Mouse (Mus musculus) limb, embryonic 14.5 days (tissue): Measurements from ENCODE around the gene Zfp263. TPM values are rescaled to one million over a fixed set of nuclear protein-coding genes. Genes with fewer than 3 reads are reported as not detected.

ENCODE experiments used
- ATAC-seq: fragments of 200-750 bp; cut with Nextera tagmentation; 2 replicates; pipeline ENCODE4 v1.8.0; 2017; ENCODE audit warnings: low read depth, moderate number of reproducible peaks, moderate TSS enrichment; ENCODE audit not compliant: low FRiP score
- DNase-seq: peaks from one replicate; pipeline ENCODE4 v3.0.0-alpha.2; 2015; ENCODE audit warnings: low spot score
- H3K27ac ChIP-seq: fragments of 300-500 bp; sonication (generic); replicated peaks from 2 replicates; pipeline ENCODE4 v1.5.1; 2014; ENCODE audit warnings: low read depth, mild to moderate bottlenecking, low read length, moderate library complexity, mixed read lengths
- H3K27me3 ChIP-seq: fragments of 300-500 bp; sonication (generic); 2 replicates; pipeline ENCODE4 v1.6.1; 2014; ENCODE audit warnings: low read length, mixed read lengths; ENCODE audit not compliant: control insufficient read depth, insufficient read depth
- H3K36me3 ChIP-seq: fragments of 300-500 bp; sonication (generic); 2 replicates; pipeline ENCODE4 v1.6.1; 2014; ENCODE audit warnings: mild to moderate bottlenecking, low read length, moderate library complexity, mixed read lengths; ENCODE audit not compliant: control insufficient read depth, insufficient read depth
- H3K4me1 ChIP-seq: fragments of 300-500 bp; sonication (generic); 2 replicates; pipeline ENCODE4 v1.6.1; 2014; ENCODE audit warnings: antibody characterized with exemption, low read length, mixed read lengths; ENCODE audit not compliant: control insufficient read depth, insufficient read depth
- H3K4me2 ChIP-seq: fragments of 300-500 bp; sonication (generic); replicated peaks from 2 replicates; pipeline ENCODE4 v1.6.1; 2014; ENCODE audit warnings: low read depth, mild to moderate bottlenecking, low read length, moderate library complexity; ENCODE audit not compliant: severe bottlenecking
- H3K4me3 ChIP-seq: fragments of 300-500 bp; sonication (generic); replicated peaks from 2 replicates; pipeline ENCODE4 v1.5.1; 2014; ENCODE audit warnings: low read length
- H3K9ac ChIP-seq: fragments of 300-500 bp; sonication (generic); 2 replicates; pipeline ENCODE4 v1.6.1; 2014; ENCODE audit warnings: mild to moderate bottlenecking, low read depth, low read length, moderate library complexity; ENCODE audit not compliant: severe bottlenecking
- H3K9me3 ChIP-seq: fragments of 300-500 bp; sonication (generic); 2 replicates; pipeline ENCODE4 v1.6.1; 2016; ENCODE audit warnings: low read length; ENCODE audit not compliant: control insufficient read depth
- POLR2A ChIP-seq: fragments of 200-500 bp; IDR thresholded peaks from 2 replicates; pipeline ENCODE4 v1.8.0; 2012; ENCODE audit warnings: inconsistent platforms, mild to moderate bottlenecking, moderate library complexity, borderline replicate concordance; ENCODE audit not compliant: insufficient read depth, insufficient read length; ENCODE audit errors: extremely low read depth
- WGBS: fragments of 180-500 bp; shearing (Covaris S2); extraction: QIAGEN DNeasy Blood & Tissue Kit; methylation state at CpG from one replicate; pipeline ENCODE4 v1.1.7; 2014; 5-methylcytosine and 5-hydroxymethylcytosine counted together
- polyA plus RNA-seq, 2 experiments: library from polyadenylated mRNA; depleted of rRNA in 1 of 2; stranded (reverse) in 1 of 2; unstranded in 1 of 2; fragments of >200 nt; fragmentation: Nextera tagmentation in 1 of 2; extraction: Ambion mirVana in 1 of 2; gene quantifications; 2 replicates each; pipeline versions ENCODE4 v1.2.1 to v1.2.3; 2012 to 2014

Gene Zfp263
- 14.6 and 16.2 TPM in 2 replicates for polyA plus RNA-seq (2012; rRNA removed)
- 27.6 and 27.8 TPM in 2 replicates for polyA plus RNA-seq (2014; fragmentation: Nextera tagmentation; extraction: Ambion mirVana)

- Histone ChIP-seq H3K27me3 (no peaks in the 10 kb centered on the region), H3K36me3 (peaks cover 30% of the 10 kb centered on the region), H3K27ac (peak within 1 kb of the TSS; percentile 90), H3K4me2 (peak within 1 kb of the TSS; percentile 85), H3K4me3 (peak within 1 kb of the TSS; percentile 87), H3K9me3 (peaks cover 9% of the 10 kb centered on the region), H3K4me1 (peaks cover 17% of the 10 kb centered on the region), H3K9ac (peak within 1 kb of the TSS; percentile 86)
- DNase-seq (peak; percentile 98), ATAC-seq (peak; percentile 99)
- under 1% methylated on average over 42 of the region's 42 CpGs for WGBS
- TF ChIP-seq POLR2A: 0 out of 2 replicates have a peak, but pooled peaks have one; percentile 62
Measured at GRCm38 (mm10) chr16:3743503-3744185, at the start of gene Zfp263. Zfp263 (plus strand) TSS chr16:3744093.

DNA sequence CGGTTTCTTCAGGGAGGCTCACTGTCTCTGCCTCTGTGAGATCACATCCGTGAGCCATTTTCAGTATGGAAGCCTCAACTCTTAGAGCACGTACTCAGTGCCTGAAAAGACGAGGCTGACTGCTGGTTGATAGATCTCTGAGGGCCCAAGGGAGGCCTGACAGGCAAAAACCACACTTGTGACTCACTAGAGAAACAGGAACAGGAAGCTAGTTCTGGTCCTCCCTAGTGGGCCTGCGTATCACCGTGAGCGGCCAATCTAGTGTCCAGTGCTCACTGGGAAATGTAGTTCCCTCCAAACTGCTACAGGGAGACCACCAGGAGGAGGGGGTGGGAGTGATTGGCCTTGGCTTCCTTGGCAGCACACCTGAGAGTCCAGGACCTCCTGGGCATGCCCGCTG lies 44.6 kb upstream of the Zfp263 start:
- no peak for DNase-seq

DNA sequence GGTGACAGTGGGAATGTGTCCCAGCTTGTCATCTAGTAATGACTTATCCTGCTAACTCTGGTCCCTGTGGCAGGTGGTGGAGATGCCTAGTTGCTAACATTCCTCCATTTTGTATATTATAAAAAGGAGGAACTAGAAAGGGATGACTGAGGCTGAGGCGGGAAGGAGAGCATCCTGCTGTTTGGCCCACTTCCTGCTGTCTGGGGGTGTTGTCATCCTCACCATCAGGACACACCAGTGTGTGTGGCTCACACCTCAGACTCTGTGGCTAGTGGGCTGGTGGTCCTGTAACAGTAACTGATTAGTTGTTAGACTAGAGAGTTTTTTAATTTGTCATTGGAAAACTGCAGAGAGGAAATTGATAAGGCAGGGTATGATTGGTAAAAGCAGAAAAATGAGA lies 43.0 kb upstream of the Zfp263 start:
- no peak overlapping the region for H3K9ac ChIP-seq
- H3K27ac ChIP-seq: no peak overlapping the region
- no peak for TF ChIP-seq POLR2A

More for the DNA sequence above, 44.6 kb upstream of the Zfp263 start:
- 86% methylated on average over 8 of the region's 8 CpGs for WGBS
- no peak for ATAC-seq
- Histone ChIP-seq H3K4me2 (no peak overlapping the region), H3K4me1 (no peaks in the 10 kb centered on the region), H3K9me3 (no peaks in the 10 kb centered on the region), H3K9ac (no peak overlapping the region), H3K27ac (no peak overlapping the region), H3K36me3 (no peaks in the 10 kb centered on the region), H3K4me3 (no peak overlapping the region), H3K27me3 (no peaks in the 10 kb centered on the region)
- no peak for TF ChIP-seq POLR2A

GRCm38 (mm10) chr16:3706680-3707079 lies 37.2 kb upstream of the Zfp263 start:
- no peak for TF ChIP-seq POLR2A
- WGBS: 84% methylated on average over 6 of the region's 6 CpGs

More for the DNA sequence above, 43.0 kb upstream of the Zfp263 start:
- H3K4me3 ChIP-seq: no peak overlapping the region
- no peaks in the 10 kb centered on the region for H3K36me3 ChIP-seq
- no peaks in the 10 kb centered on the region for H3K27me3 ChIP-seq
- H3K4me1 ChIP-seq: no peaks in the 10 kb centered on the region
- ATAC-seq (no peak), DNase-seq (no peak)
- H3K4me2 ChIP-seq: no peak overlapping the region
- H3K9me3 ChIP-seq: no peaks in the 10 kb centered on the region
- 67% methylated on average over 1 of the region's 1 CpGs for WGBS

GRCm38 (mm10) chr16:3714731-3715130 lies 29.2 kb upstream of the Zfp263 start:
- no peak for TF ChIP-seq POLR2A
- Histone ChIP-seq H3K27me3 (no peaks in the 10 kb centered on the region), H3K36me3 (no peaks in the 10 kb centered on the region), H3K9me3 (no peaks in the 10 kb centered on the region), H3K27ac (no peak overlapping the region), H3K4me1 (no peaks in the 10 kb centered on the region), H3K4me2 (no peak overlapping the region), H3K9ac (no peak overlapping the region), H3K4me3 (no peak overlapping the region)
- 88% methylated on average over 2 of the region's 2 CpGs for WGBS
- ATAC-seq (no peak), DNase-seq (no peak)

More at GRCm38 (mm10) chr16:3706680-3707079, 37.2 kb upstream of the Zfp263 start:
- Histone ChIP-seq H3K27me3 (no peaks in the 10 kb centered on the region), H3K27ac (no peak overlapping the region), H3K4me3 (no peak overlapping the region), H3K9ac (no peak overlapping the region), H3K36me3 (no peaks in the 10 kb centered on the region), H3K4me2 (no peak overlapping the region), H3K9me3 (no peaks in the 10 kb centered on the region), H3K4me1 (no peaks in the 10 kb centered on the region)
- ATAC-seq (no peak), DNase-seq (no peak)
